Mouse (Mus musculus) layer of hippocampus, adult 9-11 months (tissue): Measurements from ENCODE around the gene Fam222b.

Source experiments
- DNase-seq: peaks from one replicate; pipeline ENCODE4 v3.0.0; 2022

Gene Fam222b

GRCm38 (mm10) chr11:78138023-78138422 lies 43.6 kb downstream of the Fam222b start:
- DNase-seq: no peak

- DNase-seq: no peak
Observed at GRCm38 (mm10) chr11:78140665-78141064, 46.2 kb downstream of the Fam222b start.

- DNase-seq: no peak
Observed at GRCm38 (mm10) chr11:78143520-78143919, 49.1 kb downstream of the Fam222b start.

- DNase-seq: no peak
Observed at GRCm38 (mm10) chr11:78146168-78146567, 51.7 kb downstream of the Fam222b start.

GRCm38 (mm10) chr11:78146707-78147543 lies 52.5 kb downstream of the Fam222b start:
- DNase-seq: no peak

GRCm38 (mm10) chr11:78151161-78151560 lies 56.7 kb downstream of the Fam222b start:
- no peak for DNase-seq

GRCm38 (mm10) chr11:78152299-78153231 lies 58.1 kb downstream of the Fam222b start:
- DNase-seq: peak; percentile 93

DNA sequence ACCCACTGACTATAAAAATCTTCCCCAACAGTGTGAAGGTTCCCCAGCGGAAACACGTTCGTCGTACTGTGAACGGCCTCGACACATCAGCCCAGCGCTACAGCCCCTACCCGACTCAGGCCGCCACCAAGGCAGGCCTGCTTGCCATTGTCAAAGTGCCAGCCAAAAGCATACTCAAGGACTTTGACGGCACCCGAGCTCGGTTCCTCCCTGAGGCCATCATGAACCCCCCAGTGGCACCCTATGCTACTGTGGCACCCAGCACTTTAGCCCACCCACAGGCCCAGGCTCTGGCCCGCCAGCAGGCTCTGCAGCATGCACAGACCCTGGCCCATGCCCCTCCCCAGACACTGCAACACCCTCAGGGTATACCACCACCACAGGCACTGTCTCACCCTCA lies 59.3 kb downstream of the Fam222b start:
- no peak for DNase-seq

GRCm38 (mm10) chr11:78155674-78156073 lies 61.2 kb downstream of the Fam222b start:
- DNase-seq: no peak

DNA sequence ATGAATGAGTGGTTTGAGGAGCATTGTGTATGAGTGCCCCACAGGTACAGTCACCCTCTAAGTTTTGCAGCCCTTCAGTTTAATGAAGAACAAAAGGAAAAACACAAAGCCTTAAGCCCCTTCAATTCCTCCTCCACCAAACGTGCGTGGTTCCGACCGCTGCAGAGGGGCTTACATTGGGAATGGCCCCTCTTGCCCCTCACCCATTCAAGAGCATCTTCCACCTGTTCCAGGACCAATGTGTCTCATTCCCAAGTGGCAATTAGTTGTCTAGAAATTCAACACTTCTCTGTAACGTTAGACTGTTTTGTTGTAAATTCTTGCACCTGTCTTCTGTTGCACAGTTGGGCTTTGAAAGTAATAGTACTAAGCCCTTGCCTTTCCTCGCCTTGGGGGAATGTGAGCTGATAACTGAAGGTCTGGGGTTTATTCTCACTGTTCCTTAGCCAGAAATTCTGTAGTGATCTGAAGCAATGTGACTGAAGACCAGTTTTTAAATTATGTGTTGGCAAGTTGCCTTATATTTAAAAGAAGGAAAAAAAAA lies 61.8 kb downstream of the Fam222b start:
- DNase-seq: no peak

- peak; percentile 81 for DNase-seq
Observed at GRCm38 (mm10) chr11:78159096-78159495, 64.6 kb downstream of the Fam222b start.

DNA sequence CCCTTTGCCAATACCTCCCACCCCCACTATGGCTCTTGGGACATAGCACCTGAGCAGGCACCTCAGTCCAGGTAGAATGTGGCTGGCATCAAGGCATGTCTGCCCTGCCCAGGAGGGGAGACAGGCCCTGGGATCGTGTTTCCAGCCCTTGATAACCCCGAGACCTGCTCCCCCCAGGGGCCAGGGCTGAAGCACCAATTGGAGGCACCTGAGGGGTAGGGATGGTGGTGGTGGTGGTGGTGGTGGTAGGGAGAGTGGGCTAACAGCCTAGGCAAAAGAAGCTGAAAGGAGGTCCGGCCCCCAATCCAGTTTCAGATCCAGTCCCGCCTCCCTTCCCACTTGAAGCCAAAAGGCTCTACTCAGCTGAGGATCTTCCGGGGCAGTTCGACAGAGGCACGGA lies 65.1 kb downstream of the Fam222b start:
- no peak for DNase-seq

- no peak for DNase-seq
Observed at GRCm38 (mm10) chr11:78160171-78160570, 65.7 kb downstream of the Fam222b start.

- DNase-seq: no peak
Observed at GRCm38 (mm10) chr11:78160675-78161074, 66.2 kb downstream of the Fam222b start.

- no peak for DNase-seq
Observed at GRCm38 (mm10) chr11:78161169-78161568, 66.7 kb downstream of the Fam222b start.

DNA sequence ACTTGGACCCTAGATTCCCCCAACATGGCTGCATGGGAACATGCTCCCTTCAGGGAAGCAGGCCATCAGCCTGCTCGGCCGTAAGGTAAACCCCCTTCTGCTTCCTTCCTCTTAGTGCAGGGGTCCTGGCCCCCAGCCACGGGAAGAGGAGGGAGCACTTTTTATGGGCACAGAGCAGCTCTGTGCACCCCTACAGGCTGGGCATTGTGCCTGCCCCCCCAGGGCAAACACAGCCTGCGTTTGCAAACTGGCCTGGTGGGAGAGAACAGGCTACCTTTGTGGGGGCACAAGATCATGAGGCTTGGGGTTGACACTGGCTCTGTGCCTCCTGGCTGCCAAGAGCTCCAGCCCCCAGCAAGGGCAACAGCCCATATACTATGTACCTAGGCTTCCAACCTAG lies 67.5 kb downstream of the Fam222b start:
- DNase-seq: no peak

DNA sequence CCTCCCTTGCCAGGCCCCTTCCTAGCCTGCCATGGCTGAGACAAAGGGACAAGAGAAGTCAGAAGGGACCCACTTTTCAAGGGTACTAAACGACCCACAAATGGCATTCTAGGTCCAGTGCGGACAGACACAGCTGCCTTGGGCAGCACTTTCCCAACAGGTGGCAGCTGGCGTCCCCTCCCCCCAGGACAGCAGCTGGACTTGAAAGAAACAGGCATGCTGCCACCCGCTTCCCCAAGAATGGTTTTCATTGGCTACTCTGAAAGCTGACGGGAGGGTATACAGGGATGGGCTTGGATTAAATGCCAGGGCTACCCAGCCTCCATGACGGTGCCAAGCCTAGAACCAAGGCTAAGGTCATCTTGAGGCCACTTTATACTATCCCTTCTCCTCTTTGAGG lies 68.0 kb downstream of the Fam222b start:
- DNase-seq: no peak

GRCm38 (mm10) chr11:78163045-78163444 lies 68.6 kb downstream of the Fam222b start:
- DNase-seq: no peak

DNA sequence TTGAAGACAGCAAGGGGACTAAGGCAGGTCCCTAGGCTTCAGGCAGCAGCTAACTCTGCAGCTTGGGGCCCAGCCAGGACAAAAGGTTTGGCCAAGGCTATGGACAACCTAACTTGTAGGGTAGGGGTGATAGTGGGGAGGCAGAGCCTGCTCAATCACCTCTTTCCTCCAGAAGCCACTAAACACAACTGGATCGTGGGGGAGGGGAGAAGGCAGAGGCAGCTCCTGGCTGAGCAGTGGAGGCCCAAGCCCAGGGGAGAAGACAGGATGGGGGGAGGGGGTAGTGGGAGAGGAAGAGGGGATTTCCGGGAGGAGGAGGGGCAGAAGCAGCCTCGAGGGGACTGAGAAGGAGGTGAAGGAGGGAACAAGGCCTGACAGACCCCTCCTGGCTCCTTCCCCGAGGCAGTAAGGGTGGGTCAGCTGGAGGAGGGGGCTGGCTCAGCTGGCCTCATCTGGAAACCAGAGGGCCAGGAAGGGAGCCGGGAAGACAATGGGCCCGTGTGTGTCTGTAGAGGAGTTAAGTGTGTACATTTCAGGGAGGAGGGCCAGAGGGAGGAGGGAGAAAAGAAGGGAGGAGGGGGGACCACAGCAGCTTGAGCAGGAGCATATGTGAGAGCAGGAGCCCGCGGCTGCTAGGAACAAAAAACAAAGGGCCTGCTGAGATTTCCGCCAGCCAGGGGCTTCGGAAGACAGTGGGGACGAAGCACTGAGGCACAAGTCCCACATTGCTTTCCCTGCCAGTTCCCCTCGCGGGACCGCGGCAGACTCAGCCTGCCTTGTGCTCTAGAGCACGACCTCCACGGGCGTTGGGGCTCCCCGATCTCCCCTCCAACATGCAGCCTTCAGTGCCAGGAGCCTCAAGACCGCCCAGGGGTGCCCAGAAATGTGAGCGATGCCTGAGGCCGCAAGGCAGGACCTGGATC lies 69.5 kb downstream of the Fam222b start:
- DNase-seq: no peak

DNA sequence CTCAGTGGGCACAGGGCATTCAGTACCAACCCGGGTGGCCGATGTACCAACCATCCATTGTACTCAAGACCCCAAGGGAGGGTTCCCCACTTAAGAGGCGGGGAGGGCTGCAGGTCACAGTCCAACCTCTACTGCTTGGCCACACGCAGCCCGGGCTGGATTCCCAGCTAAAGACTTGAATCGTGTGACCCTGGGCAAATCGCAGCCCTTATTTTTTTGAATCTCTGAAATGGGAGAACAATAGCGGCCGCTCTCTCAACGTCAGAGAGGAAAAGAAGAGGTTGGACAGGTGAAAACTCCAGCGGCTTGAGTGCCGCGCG lies 70.1 kb downstream of the Fam222b start:
- no peak for DNase-seq

- no peak for DNase-seq
Observed at GRCm38 (mm10) chr11:78164924-78165760, 70.7 kb downstream of the Fam222b start, which contains the start of gene Traf4. Gene Traf4 (minus strand): TSS chr11:78165589.

DNA sequence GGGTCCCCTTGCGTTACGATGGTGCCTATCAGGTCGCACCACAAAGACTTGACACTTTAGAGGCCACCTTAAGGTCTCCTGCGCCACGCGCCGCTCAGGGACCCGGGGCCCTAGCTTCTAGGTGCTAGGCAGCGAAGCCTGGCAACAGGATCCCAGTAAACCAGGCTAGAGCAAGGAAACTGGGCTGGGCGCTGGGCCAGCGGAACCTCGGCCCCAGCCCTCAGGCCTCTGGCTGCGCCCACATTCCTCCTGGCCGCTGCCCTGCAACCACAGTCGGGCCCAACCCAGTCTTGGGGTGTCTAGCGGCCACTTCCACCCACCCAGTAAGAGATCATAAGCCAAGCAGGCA lies 71.3 kb downstream of the Fam222b start:
- DNase-seq: no peak
